Mouse (Mus musculus) embryonic fibroblast, embryonic 13.5 days (primary cell): ENCODE measurements around the gene Sdk2.

Source experiments
- CTCF ChIP-seq: IDR thresholded peaks from 2 replicates; pipeline ENCODE4 v1.5.1; 2011; ENCODE audit warnings: mild to moderate bottlenecking, control low read depth, low read length, moderate library complexity, borderline replicate concordance; ENCODE audit not compliant: insufficient read depth
- POLR2A ChIP-seq: IDR thresholded peaks from 2 replicates; pipeline ENCODE4 v1.6.1; 2011; ENCODE audit warnings: low read depth, mild to moderate bottlenecking, control low read depth, low read length, moderate library complexity

- TF ChIP-seq CTCF (no peak), POLR2A (no peak)
These were observed 135.1 kb downstream of the Sdk2 start for GRCm38 (mm10) chr11:113931701-113932100.
